Mouse (Mus musculus) megakaryocyte, embryonic 14.5 days (primary cell): ENCODE data around the gene Edar.

Source experiments
- FLI1 ChIP-seq: IDR thresholded peaks from 2 replicates; pipeline ENCODE4 v1.6.1; 2012; ENCODE audit warnings: low read length, inconsistent platforms, mixed read lengths
- GATA1 ChIP-seq: IDR thresholded peaks from 3 replicates; pipeline ENCODE4 v1.6.1; 2012; ENCODE audit warnings: mixed read lengths, low read length, inconsistent platforms, borderline replicate concordance

DNA sequence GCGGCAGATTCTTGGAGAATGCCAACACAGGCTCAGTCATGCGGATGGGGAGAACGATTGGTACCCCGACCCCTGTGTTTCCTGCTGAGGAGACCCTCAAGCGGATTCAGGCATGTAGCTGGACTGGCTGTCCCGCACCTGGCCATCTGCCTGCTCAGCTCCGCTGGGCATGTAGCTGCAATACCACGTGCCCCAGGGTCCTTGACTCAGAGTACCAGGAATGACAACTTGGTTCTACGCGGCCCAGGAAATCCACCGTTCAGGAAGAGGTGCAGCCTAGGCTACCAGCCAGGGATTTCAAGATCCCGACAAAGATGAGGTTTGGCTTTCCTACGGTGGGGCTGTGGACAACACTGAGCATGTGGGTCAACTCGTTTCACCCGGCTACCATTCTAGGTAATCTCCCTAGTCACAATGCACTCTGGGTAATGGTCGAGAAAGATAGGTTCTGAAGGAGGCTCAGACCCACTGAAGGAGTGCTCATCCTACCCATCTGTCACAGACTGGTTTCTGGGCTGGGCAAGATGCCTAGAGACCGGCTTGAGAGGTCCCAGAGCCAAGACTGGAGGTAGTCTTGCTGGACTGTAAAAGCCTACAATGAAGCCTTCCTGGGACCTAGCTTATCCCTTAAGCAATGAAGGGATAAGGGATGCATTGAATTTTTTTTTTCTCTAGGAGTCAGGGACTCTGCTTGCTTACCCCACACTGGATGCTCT lies 56.8 kb downstream of the Edar start:
- TF ChIP-seq GATA1, result no peak
- TF ChIP-seq FLI1, result no peak
